In the genomic region with DNA sequence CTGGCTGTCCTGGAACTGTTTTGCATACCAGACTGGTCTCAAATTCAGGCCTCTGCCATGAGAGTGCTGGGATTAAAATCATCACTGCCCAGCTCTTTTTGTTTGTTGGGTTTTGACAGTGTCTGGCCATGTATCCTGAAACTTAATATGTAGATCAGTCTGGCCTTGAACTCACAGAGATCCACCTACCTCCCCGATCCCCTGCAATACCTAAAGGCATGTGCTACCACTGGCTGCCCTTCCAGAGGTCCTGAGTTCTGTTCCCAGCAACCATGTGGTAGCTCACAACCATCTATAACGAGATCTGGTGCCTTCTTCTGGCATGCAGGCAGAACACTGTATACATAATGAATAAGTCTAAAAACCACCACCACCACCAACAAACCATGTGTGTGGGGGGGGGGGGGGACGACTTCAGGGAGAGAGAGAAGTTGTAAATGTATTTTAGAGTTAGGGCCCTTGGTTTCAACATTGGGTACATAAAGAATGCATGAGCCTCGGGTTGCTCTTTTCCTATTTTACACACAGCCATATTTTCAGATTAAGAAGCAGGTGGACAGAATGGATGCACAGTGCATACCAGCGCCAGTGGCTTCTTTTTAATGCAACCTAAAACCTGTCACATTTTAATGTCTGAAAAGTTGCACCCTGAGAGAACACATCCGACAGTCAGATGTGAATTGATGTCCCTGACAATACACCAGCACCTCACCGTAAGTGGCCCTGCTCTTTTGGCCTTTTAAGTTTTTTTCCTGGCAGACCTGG, we compare ENCODE assay signal across 8 mouse cellular contexts. TPM values are rescaled to one million over a fixed set of nuclear protein-coding genes. Genes with fewer than 3 reads are reported as not detected.
DNase-seq lines count a peak whose midpoint lies in the region; ATAC-seq and TF ChIP-seq lines count a peak whose summit lies in the region.

No protein-coding gene starts in this region.

- no peak for TF ChIP-seq POLR2A in thymus, adult 2 months (IDR thresholded peaks at IDR 0.05; ENCODE audit: control insufficient read depth, extremely low read depth, insufficient read depth, low read length, poor library complexity)

- H3K36me3 ChIP-seq in thymus, adult 2 months (ENCODE audit: control insufficient read depth, insufficient read depth, low read length), result no peaks in the 10 kb centered on the region
- peaks cover 16% of the 10 kb centered on the region; the same call in 1 of the 2 replicates for H3K36me3 ChIP-seq in liver, embryonic 11.5 days (ENCODE audit: control insufficient read depth, insufficient read depth, low read length)

- H3K9ac ChIP-seq in liver, embryonic 11.5 days (ENCODE audit: low read depth, low read length), result peak overlapping the region; percentile 95

- H3K4me3 ChIP-seq in thymus, adult 2 months (ENCODE audit: control insufficient read depth, insufficient read depth, low read length), result peak overlapping the region; percentile 87
- H3K4me3 ChIP-seq in liver, embryonic 11.5 days (ENCODE audit: low read depth, low read length), result peak overlapping the region; percentile 88

- WGBS in thymus, adult 2 months, result 14% methylated on average over 7 of the region's 7 CpGs
- 13% methylated on average over 7 of the region's 7 CpGs for WGBS in liver, embryonic 11.5 days

- TF ChIP-seq CTCF in thymus, adult 2 months (IDR thresholded peaks at IDR 0.05; ENCODE audit: borderline replicate concordance, control insufficient read depth, extremely low read depth, insufficient read depth, low read length, poor library complexity), result no peak

- peaks cover 9% of the 10 kb centered on the region for H3K4me1 ChIP-seq in thymus, adult 2 months (replicated peaks; ENCODE audit: control insufficient read depth, insufficient read depth, low read length)
- H3K4me1 ChIP-seq in liver, embryonic 11.5 days (replicated peaks; ENCODE audit: control insufficient read depth, insufficient read depth, low read length), result peaks cover 13% of the 10 kb centered on the region

- no peaks in the 10 kb centered on the region for H3K9me3 ChIP-seq in liver, embryonic 11.5 days (ENCODE audit: control insufficient read depth, low read length)

- H3K4me2 ChIP-seq in liver, embryonic 11.5 days, result peak overlapping the region; percentile 95

- peak; percentile 10 for DNase-seq in embryo, embryonic 10.5 days (ENCODE audit: low spot score)
- DNase-seq in embryo, embryonic 10 days (ENCODE audit: low spot score), result no peak
- DNase-seq in thymus, adult 2 months, result no peak
- DNase-seq in thymus, postnatal 0 days (ENCODE audit: low spot score), result no peak
- peak; percentile 45 for DNase-seq in liver, embryonic 11.5 days (ENCODE audit: low spot score)
- DNase-seq in testis, postnatal 14 days (ENCODE audit: low spot score), result peak; percentile 2
- DNase-seq in T-cell, adult 2 months (ENCODE audit: low spot score), result no peak
- no peak for DNase-seq in left cerebral cortex, postnatal 4 days

- no peak for ATAC-seq in liver, embryonic 11.5 days (replicated peaks; ENCODE audit: low FRiP score)

- no peaks in the 10 kb centered on the region for H3K27me3 ChIP-seq in thymus, adult 2 months (ENCODE audit: control insufficient read depth, insufficient read depth, low read length)
- no peaks in the 10 kb centered on the region for H3K27me3 ChIP-seq in liver, embryonic 11.5 days (replicated peaks; ENCODE audit: control insufficient read depth, insufficient read depth, low read length)

- H3K27ac ChIP-seq in thymus, adult 2 months (ENCODE audit: control insufficient read depth, insufficient read depth, low read length), result 0 out of 2 replicates have a peak overlapping the region, but pooled peaks have one; percentile 46
- H3K27ac ChIP-seq in liver, embryonic 11.5 days (ENCODE audit: low read depth, low read length), result peak overlapping the region; percentile 92

- intact Hi-C loops in left cerebral cortex, postnatal 4 days (cut with DNase I), result no loop called here

RNA-seq across cellular contexts. Expression of a gene that starts 0.8 kb away (rescaled TPM):
- 14.0 and 14.5 TPM in 2 replicates for polyA plus RNA-seq in thymus, adult 2 months (2012; rRNA removed)
- polyA plus RNA-seq in thymus, postnatal 0 days (2015; fragmentation: Nextera tagmentation; extraction: Ambion mirVana), result 3.0 and 3.1 TPM in 2 replicates
- 10.3 and 12.4 TPM in 2 replicates for polyA plus RNA-seq in liver, embryonic 11.5 days (2014; fragmentation: Nextera tagmentation; extraction: Ambion mirVana)
- total RNA-seq in left cerebral cortex, postnatal 4 days (2021), result 10 to 100 TPM; 20.0 to 21.1 TPM

RNA-seq across cellular contexts. Expression of a gene that starts 0.9 kb away (rescaled TPM):
- 2.5 and 3.7 TPM in 2 replicates for polyA plus RNA-seq in thymus, adult 2 months (2012; rRNA removed)
- polyA plus RNA-seq in thymus, postnatal 0 days (2015; fragmentation: Nextera tagmentation; extraction: Ambion mirVana), result 2.0 and 2.4 TPM in 2 replicates
- 4.4 and 5.0 TPM in 2 replicates for polyA plus RNA-seq in liver, embryonic 11.5 days (2014; fragmentation: Nextera tagmentation; extraction: Ambion mirVana)
- 10 to 100 TPM; 11.2 to 12.0 TPM for total RNA-seq in left cerebral cortex, postnatal 4 days (2021)

RNA-seq across cellular contexts. Expression of a gene that starts 8.6 kb away (rescaled TPM):
- polyA plus RNA-seq in thymus, adult 2 months (2012; rRNA removed), result 44.6 and 48.6 TPM in 2 replicates
- 80.3 and 100 TPM in 2 replicates for polyA plus RNA-seq in thymus, postnatal 0 days (2015; fragmentation: Nextera tagmentation; extraction: Ambion mirVana)
- 78.0 and 80.2 TPM in 2 replicates for polyA plus RNA-seq in liver, embryonic 11.5 days (2014; fragmentation: Nextera tagmentation; extraction: Ambion mirVana)
- 100 to 1,000 TPM in 1 of 2 experiments, 10 to 100 TPM in 1; 86.9 to 100 TPM for total RNA-seq in left cerebral cortex, postnatal 4 days (2021)

RNA-seq across cellular contexts. Expression of a gene that starts 37.0 kb away (rescaled TPM):
- 15.4 and 17.4 TPM in 2 replicates for polyA plus RNA-seq in thymus, adult 2 months (2012; rRNA removed)
- polyA plus RNA-seq in thymus, postnatal 0 days (2015; fragmentation: Nextera tagmentation; extraction: Ambion mirVana), result 68.4 and 74.4 TPM in 2 replicates
- polyA plus RNA-seq in liver, embryonic 11.5 days (2014; fragmentation: Nextera tagmentation; extraction: Ambion mirVana), result 85.8 and 91.9 TPM in 2 replicates
- total RNA-seq in left cerebral cortex, postnatal 4 days (2021), result 10 to 100 TPM; 24.8 to 30.7 TPM

RNA-seq across cellular contexts. Expression of a gene that starts 50.4 kb away (rescaled TPM):
- 19.0 and 26.4 TPM in 2 replicates for polyA plus RNA-seq in thymus, adult 2 months (2012; rRNA removed)
- polyA plus RNA-seq in thymus, postnatal 0 days (2015; fragmentation: Nextera tagmentation; extraction: Ambion mirVana), result 12.0 and 12.2 TPM in 2 replicates
- 115 and 119 TPM in 2 replicates for polyA plus RNA-seq in liver, embryonic 11.5 days (2014; fragmentation: Nextera tagmentation; extraction: Ambion mirVana)
- total RNA-seq in left cerebral cortex, postnatal 4 days (2021), result 1 to 10 TPM; 5.9 to 6.8 TPM

Comparison
In these comparisons a context has a peak if more than half of its experiments do, and no peak if none do; other contexts are left out.
1. DNase-seq: peak in embryo, embryonic 10.5 days (single experiment), liver, embryonic 11.5 days (single experiment) and testis, postnatal 14 days (single experiment); none in embryo, embryonic 10 days (single experiment), thymus, adult 2 months (single experiment), thymus, postnatal 0 days (single experiment), T-cell, adult 2 months (single experiment) and left cerebral cortex, postnatal 4 days (single experiment).